Mouse (Mus musculus): ENCODE results near the gene Iqsec1.

DNA sequence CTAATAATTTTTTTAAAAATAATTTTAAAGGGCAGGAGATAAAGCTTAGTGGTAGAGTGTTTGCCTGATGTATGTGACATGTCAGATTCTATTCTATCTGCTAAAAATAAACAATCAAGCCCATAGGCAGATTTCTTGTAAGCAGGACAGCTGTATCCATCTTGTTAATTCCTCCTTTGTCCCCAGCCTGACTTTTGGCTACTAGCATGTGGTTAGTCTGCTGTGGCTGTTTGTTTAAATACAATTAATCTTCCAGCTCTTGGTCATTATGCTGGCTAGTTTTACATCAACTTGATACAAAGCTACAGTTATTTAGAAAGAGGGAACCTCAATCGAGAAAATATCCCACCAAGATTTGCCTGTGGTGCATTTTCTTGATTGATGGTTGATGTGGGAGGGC lies 337.9 kb downstream of the Iqsec1 start:
- TF ChIP-seq CTCF (IDR thresholded peaks at IDR 0.05; ENCODE audit: low read depth): no peak
- TF ChIP-seq EP300 (optimal IDR thresholded peaks at IDR 0.05): no peak

Data from stomach, postnatal 0 days (tissue).